9 mouse cellular contexts compared by ENCODE assay signal in the genomic region with DNA sequence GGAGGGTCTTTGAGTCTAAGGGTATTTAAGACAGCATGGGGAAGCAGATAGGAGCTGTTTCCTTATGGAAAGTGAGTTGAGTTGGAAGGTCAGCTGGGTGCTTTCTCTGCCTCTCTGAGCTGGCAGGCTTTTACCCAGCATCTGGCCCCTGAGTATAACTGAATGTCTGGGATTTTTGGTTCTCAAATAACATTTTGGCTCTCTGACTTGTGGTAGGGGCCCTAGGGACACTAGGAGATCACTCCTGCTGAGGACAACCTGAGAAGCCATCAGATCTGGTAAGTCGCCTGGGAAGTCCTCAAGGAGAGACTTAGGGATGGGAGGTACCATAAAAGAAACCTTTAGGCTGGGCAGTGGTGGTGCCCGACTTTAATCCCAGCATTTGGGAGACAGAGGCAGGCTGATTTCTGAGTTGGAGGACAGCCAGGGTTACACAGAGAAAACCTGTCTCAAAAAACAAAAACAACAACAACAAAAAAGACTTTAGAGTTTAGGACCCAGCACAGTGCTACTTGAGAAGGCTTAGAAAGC. TPM values are rescaled to one million over a fixed set of nuclear protein-coding genes. Genes with fewer than 3 reads are reported as not detected.
DNase-seq lines count a peak whose midpoint lies in the region; ATAC-seq and TF ChIP-seq lines count a peak whose summit lies in the region.
"Had no signal": no experiment of that assay in that cellular context is flagged by ENCODE, and none has a peak within 500 bp of the region (broad histone marks: within the 10 kb centered on the region; RNA-seq: fewer than 3 reads in every experiment).

A gene (plus strand): TSS at position 51 of the 531 bp plus-strand sequence.

- H3K4me2 ChIP-seq in forebrain, embryonic 14.5 days (ENCODE audit: low read length): no peak within 1 kb of the TSS
- H3K4me2 ChIP-seq in limb, embryonic 12.5 days: no peak within 1 kb of the TSS

- 35% methylated on average over 2 of the region's 2 CpGs for WGBS in forebrain, embryonic 14.5 days
- 31% methylated on average over 2 of the region's 2 CpGs for WGBS in limb, embryonic 12.5 days

- H3K36me3 ChIP-seq in forebrain, embryonic 14.5 days (ENCODE audit: control insufficient read depth, insufficient read depth, low read length): no peaks in the 10 kb centered on the region
- no peaks in the 10 kb centered on the region for H3K36me3 ChIP-seq in limb, embryonic 12.5 days

- H3K27ac ChIP-seq in left cerebral cortex, adult 2 months: no peak within 1 kb of the TSS
- no peak within 1 kb of the TSS for H3K27ac ChIP-seq in forebrain, embryonic 14.5 days (ENCODE audit: low read depth, low read length)
- H3K27ac ChIP-seq in limb, embryonic 12.5 days: no peak within 1 kb of the TSS

- DNase-seq in adrenal gland, adult 8-10 months: no peak
- DNase-seq in adrenal gland, adult 2 months: no peak
- peak in 1 of 2 experiments; percentile 27 for DNase-seq in left cerebral cortex, adult 2 months (ENCODE audit: extremely low spot score in 1 of 2, low spot score in 2 of 2)
- no peak for DNase-seq in left cerebral cortex, adult 9 months (ENCODE audit: low spot score in 2 of 2)
- DNase-seq in forebrain, embryonic 14.5 days (ENCODE audit: low spot score): peak; percentile 42
- no peak for DNase-seq in right cerebral cortex, adult 2 months (ENCODE audit: low spot score in 2 of 2)

- no peak within 1 kb of the TSS for H3K4me3 ChIP-seq in left cerebral cortex, adult 2 months
- H3K4me3 ChIP-seq in forebrain, embryonic 14.5 days (ENCODE audit: low read depth, low read length): no peak within 1 kb of the TSS
- H3K4me3 ChIP-seq in limb, embryonic 12.5 days (replicated peaks): no peak within 1 kb of the TSS
- H3K4me3 ChIP-seq: megakaryocyte, embryonic 14.5 days had no signal

- H3K27me3 ChIP-seq in forebrain, embryonic 14.5 days (replicated peaks; ENCODE audit: control insufficient read depth, insufficient read depth, low read length): no peaks in the 10 kb centered on the region
- H3K27me3 ChIP-seq in limb, embryonic 12.5 days: no peaks in the 10 kb centered on the region

- no peak within 1 kb of the TSS for H3K9ac ChIP-seq in forebrain, embryonic 14.5 days (ENCODE audit: low read length)
- H3K9ac ChIP-seq in limb, embryonic 12.5 days (replicated peaks): no peak within 1 kb of the TSS

- H3K4me1 ChIP-seq in forebrain, embryonic 14.5 days (ENCODE audit: control insufficient read depth, insufficient read depth, low read length): no peaks in the 10 kb centered on the region
- peaks cover 8% of the 10 kb centered on the region; the same call in 1 of the 2 replicates for H3K4me1 ChIP-seq in limb, embryonic 12.5 days (replicated peaks)

- no peaks in the 10 kb centered on the region for H3K9me3 ChIP-seq in forebrain, embryonic 14.5 days (replicated peaks; ENCODE audit: control insufficient read depth, low read length)
- H3K9me3 ChIP-seq in limb, embryonic 12.5 days: no peaks in the 10 kb centered on the region
- H3K9me3 ChIP-seq: megakaryocyte, embryonic 14.5 days had no signal

- no peak for ATAC-seq in forebrain, embryonic 14.5 days
- ATAC-seq in limb, embryonic 12.5 days (ENCODE audit: insufficient number of reproducible peaks, insufficient read depth, low FRiP score, low TSS enrichment, low read depth): no peak
- ATAC-seq in erythroid progenitor cell, adult 5-6 weeks (replicated peaks; ENCODE audit: low FRiP score, poor library complexity, severe bottlenecking): no peak

- intact Hi-C loops in left cerebral cortex, adult 2 months (cut with DNase I): loop anchor here (5.0 to 10.0 kb wide), 3 partner anchors 63 to 335 kb away; a partner anchor contains a TSS

- TF ChIP-seq CTCF in left cerebral cortex, adult 2 months (IDR thresholded peaks at IDR 0.05): no peak

RNA-seq across cellular contexts. Expression of the gene that starts here (rescaled TPM):
- 10 to 100 TPM in 3 of 4 experiments, 1 to 10 TPM in 1; 9.1 to 16.0 (median 12.9) TPM for total RNA-seq in adrenal gland, adult 8-10 months (2022)
- 1 to 10 TPM; 8.4 to 9.6 TPM for total RNA-seq in adrenal gland, adult 2 months (2021)
- 4.2 and 4.8 TPM in 2 replicates for polyA plus RNA-seq in adrenal gland, adult 2 months (2012; rRNA removed)
- 10 to 100 TPM; 19.4 to 19.5 TPM for total RNA-seq in left cerebral cortex, adult 2 months (2021)
- polyA plus RNA-seq in forebrain, embryonic 14.5 days (2014; fragmentation: Nextera tagmentation; extraction: Ambion mirVana): 17.1 and 18.2 TPM in 2 replicates
- 31.7 and 33.6 TPM in 2 replicates for polyA plus RNA-seq in limb, embryonic 12.5 days (2016; fragmentation: Nextera tagmentation; extraction: Ambion mirVana)
- total RNA-seq in erythroid progenitor cell, adult 5-6 weeks (2015; ENCODE audit: low replicate concordance): 1.7 and 2.5 TPM in 2 replicates
- 1.3 and 2.3 TPM in 2 replicates for total RNA-seq in erythroid progenitor cell, adult 5-6 weeks (2017; ENCODE audit: low replicate concordance)
